Mouse (Mus musculus) erythroblast, embryonic 14.5 days (primary cell): ENCODE results near the gene Asprv1. TPM values are rescaled to one million over a fixed set of nuclear protein-coding genes. Genes with fewer than 3 reads are reported as not detected.
A peak's percentile ranks its signal among the peaks of the same experiment; 100 is the strongest.

Source experiments
- H3K27me3 ChIP-seq: 2 replicates; pipeline ENCODE4 v1.6.1; 2012; ENCODE audit warnings: inconsistent platforms; ENCODE audit not compliant: control insufficient read depth
- H3K36me3 ChIP-seq: 2 replicates; pipeline ENCODE4 v1.6.1; 2012; ENCODE audit warnings: mild to moderate bottlenecking, inconsistent platforms; ENCODE audit not compliant: control insufficient read depth
- H3K4me1 ChIP-seq: 2 replicates; pipeline ENCODE4 v1.6.1; 2012; ENCODE audit warnings: inconsistent platforms; ENCODE audit not compliant: control insufficient read depth
- H3K4me3 ChIP-seq: replicated peaks from 2 replicates; pipeline ENCODE3; 2012; ENCODE audit warnings: moderate library complexity, mild to moderate bottlenecking, inconsistent platforms
- H3K9me3 ChIP-seq: 2 replicates; pipeline ENCODE4 v1.6.1; 2012; ENCODE audit warnings: low read length, inconsistent platforms, mixed read lengths; ENCODE audit not compliant: control insufficient read depth
- GATA1 ChIP-seq: IDR thresholded peaks from 2 replicates; pipeline ENCODE4 v1.6.1; 2012; ENCODE audit warnings: low read length, inconsistent platforms, mixed read lengths
- TAL1 ChIP-seq: IDR thresholded peaks from 3 replicates; pipeline ENCODE4 v1.6.1; 2012; ENCODE audit warnings: low read length, inconsistent platforms, mixed read lengths
- polyA plus RNA-seq: library from polyadenylated mRNA; stranded (reverse); fragments of >175 nt; gene quantifications from 2 replicates; pipeline ENCODE4 v1.2.3, GENCODE M21; 2012

The Asprv1 gene
- polyA plus RNA-seq, 1 experiment: not detected

DNA sequence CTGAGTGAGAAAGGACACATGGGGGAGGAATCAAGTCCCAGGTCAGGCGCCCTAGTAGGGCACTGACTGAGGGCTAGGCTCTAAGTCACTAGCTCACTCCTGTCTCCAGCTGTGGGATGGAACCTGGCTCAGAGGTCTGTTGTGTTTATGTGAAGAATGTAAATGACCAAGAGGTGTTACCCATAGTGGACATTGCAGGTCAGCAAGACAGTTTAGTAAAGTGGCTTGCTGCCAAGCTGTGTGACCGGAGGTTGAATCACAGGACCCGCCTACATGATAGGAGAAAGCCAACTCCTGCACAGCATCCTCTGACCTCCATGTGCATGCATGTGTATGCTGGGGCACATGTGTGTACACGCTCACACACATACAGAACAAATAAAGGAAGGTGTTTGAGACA lies 17.6 kb downstream of the Asprv1 start:
- H3K9me3 ChIP-seq: no peaks in the 10 kb centered on the region
- no peak for TF ChIP-seq GATA1
- no peaks in the 10 kb centered on the region for H3K27me3 ChIP-seq
- peaks cover 72% of the 10 kb centered on the region for H3K36me3 ChIP-seq
- peaks cover 70% of the 10 kb centered on the region for H3K4me1 ChIP-seq
- no peak overlapping the region for H3K4me3 ChIP-seq

DNA sequence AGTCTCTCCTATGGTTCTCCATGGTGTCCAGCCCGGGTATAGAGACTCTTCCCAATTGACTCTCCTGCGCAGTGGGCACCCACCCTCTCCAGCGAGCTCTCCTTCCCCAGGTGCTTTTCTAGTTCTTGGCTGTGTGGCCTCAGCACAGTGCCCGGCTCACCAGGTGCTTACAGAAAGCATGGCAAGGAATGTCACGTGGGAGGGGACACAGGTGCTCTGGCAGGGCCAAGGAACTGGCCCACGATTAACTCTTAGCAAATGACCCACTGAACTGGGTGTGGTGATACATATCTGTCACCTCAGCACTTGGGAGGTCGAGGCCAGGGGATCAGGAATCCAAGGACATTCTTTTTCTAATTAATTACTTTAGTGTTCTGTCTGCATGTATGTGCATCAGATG lies 18.2 kb downstream of the Asprv1 start:
- no peaks in the 10 kb centered on the region; the same call in 1 of the 2 replicates for H3K27me3 ChIP-seq
- H3K9me3 ChIP-seq: no peaks in the 10 kb centered on the region
- H3K4me3 ChIP-seq: no peak overlapping the region
- peaks cover 67% of the 10 kb centered on the region for H3K4me1 ChIP-seq
- TF ChIP-seq GATA1: no peak
- no peak for TF ChIP-seq TAL1
- peaks cover 73% of the 10 kb centered on the region for H3K36me3 ChIP-seq

DNA sequence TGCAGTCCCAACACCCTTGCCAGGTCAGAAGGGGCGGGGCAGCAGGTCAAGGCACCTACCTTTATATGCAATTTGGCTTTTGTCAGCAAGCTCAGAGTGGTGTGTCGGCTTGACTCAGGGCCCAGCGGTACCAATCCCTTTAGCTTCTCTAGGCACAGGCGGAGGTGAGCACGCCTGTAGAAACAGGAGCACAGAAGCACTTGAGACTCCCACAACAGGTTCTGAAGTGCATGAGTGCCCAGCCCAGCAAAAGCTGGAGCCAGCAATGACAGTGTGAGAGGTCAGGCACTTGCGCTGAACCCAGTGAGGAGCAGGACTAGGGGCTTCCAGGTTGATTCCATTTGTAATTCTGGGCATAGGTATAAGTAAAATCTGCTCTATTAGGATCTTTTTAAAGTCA lies 25.1 kb downstream of the Asprv1 start:
- TF ChIP-seq TAL1: no peak
- no peak for TF ChIP-seq GATA1
- peaks cover 97% of the 10 kb centered on the region for H3K36me3 ChIP-seq
- peaks cover 36% of the 10 kb centered on the region for H3K4me1 ChIP-seq
- no peaks in the 10 kb centered on the region; the same call in 1 of the 2 replicates for H3K27me3 ChIP-seq
- no peaks in the 10 kb centered on the region for H3K9me3 ChIP-seq
- no peak overlapping the region for H3K4me3 ChIP-seq

DNA sequence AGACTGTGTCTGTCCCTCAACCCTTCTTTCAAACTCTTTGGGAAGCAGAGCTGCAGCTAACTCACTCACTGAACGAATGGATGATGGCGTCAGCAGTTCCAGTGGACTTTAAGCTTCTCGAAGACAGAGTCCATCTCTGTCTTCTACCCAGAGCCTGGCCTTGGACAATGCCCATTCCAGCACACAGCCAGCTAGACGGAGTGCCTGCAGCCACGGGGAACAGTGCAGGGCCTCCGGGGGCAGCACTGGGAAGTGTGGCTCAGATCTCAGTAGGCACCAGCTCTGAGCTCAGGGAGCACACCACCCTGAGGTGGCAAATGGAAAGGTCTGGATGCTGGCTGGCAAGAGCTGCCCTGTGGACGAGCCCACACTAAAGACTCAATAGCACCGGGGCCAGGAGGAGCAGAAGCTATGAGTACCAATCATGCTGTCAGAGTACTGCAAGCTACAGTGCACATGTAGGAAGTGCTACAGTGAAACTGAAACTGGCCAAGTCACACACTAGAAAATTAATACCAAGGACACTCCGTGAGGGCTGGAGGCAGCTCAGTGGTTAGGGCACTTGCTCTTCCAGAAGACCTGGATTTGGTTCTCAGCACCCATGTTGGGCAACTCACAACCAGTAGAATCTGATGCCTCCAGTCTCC lies 26.4 kb downstream of the Asprv1 start:
- H3K36me3 ChIP-seq: peaks cover 97% of the 10 kb centered on the region
- H3K4me3 ChIP-seq: no peak overlapping the region
- TF ChIP-seq GATA1 (no peak), TAL1 (no peak)

DNA sequence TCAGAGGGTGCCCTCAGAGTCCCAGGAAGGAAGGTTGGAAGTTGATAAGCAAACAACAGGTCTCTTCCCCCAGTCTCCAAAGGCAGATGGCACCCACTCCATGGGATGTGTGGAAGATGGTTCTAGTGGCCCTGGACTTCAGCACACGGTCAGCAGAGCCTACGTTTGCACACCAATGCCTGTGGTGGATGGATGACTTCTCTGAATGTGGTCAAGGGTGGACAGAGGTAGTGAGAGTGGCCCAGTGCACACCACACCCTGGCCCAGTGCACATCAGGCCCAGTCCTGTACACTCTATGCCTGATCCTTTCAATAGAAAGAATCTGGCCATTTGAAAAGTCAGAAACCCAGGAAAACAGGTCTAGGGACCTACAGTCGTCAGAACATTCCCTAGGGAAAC lies 30.5 kb downstream of the Asprv1 start:
- Histone ChIP-seq H3K9me3 (no peaks in the 10 kb centered on the region), H3K36me3 (peaks cover 97% of the 10 kb centered on the region), H3K27me3 (no peaks in the 10 kb centered on the region), H3K4me1 (peaks cover 77% of the 10 kb centered on the region), H3K4me3 (no peak overlapping the region)
- TF ChIP-seq GATA1: no peak
- no peak for TF ChIP-seq TAL1

More for the DNA sequence above, 26.4 kb downstream of the Asprv1 start:
- Histone ChIP-seq H3K27me3 (no peaks in the 10 kb centered on the region; the same call in 1 of the 2 replicates), H3K9me3 (no peaks in the 10 kb centered on the region), H3K4me1 (peaks cover 46% of the 10 kb centered on the region)

- H3K36me3 ChIP-seq: peaks cover 97% of the 10 kb centered on the region
- H3K4me1 ChIP-seq: peaks cover 83% of the 10 kb centered on the region
- TF ChIP-seq GATA1 (peak; percentile 55; the same call in 1 of the 2 replicates), TAL1 (peak; percentile 80)
- no peaks in the 10 kb centered on the region for H3K27me3 ChIP-seq
- H3K9me3 ChIP-seq: no peaks in the 10 kb centered on the region
- peak overlapping the region; percentile 47 for H3K4me3 ChIP-seq
Observed at GRCm38 (mm10) chr6:86660161-86660877, 32.4 kb downstream of the Asprv1 start.

DNA sequence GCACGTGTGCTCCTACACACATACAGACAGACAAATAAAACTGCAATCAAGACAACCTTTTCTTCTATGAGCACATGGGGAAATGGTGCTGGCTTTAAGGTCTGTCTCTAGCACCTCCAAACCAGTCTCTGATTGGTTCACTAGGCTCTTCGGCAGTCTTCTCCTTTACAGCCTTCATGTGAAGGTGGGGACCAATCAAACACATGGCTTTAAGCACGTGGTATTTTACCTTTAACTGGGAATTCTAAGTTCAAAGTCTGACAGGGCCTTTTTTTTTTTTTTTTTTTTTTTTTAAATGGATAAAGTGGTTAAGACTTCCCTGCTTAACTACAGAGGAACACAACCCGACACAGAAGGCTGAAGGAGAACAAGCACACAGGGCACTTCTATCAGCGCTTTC lies 37.1 kb downstream of the Asprv1 start:
- H3K4me1 ChIP-seq: peaks cover 82% of the 10 kb centered on the region
- H3K27me3 ChIP-seq: no peaks in the 10 kb centered on the region
- H3K36me3 ChIP-seq: peaks cover 85% of the 10 kb centered on the region
- H3K9me3 ChIP-seq: no peaks in the 10 kb centered on the region
- peak overlapping the region; percentile 70 for H3K4me3 ChIP-seq
- TF ChIP-seq TAL1 (no peak), GATA1 (no peak)

GRCm38 (mm10) chr6:86665560-86666307 lies 37.8 kb downstream of the Asprv1 start:
- no peaks in the 10 kb centered on the region for H3K9me3 ChIP-seq
- H3K27me3 ChIP-seq: no peaks in the 10 kb centered on the region
- peaks cover 79% of the 10 kb centered on the region for H3K36me3 ChIP-seq
- TF ChIP-seq GATA1 (no peak), TAL1 (no peak)
- H3K4me1 ChIP-seq: peaks cover 82% of the 10 kb centered on the region
- peak overlapping the region; percentile 70 for H3K4me3 ChIP-seq

GRCm38 (mm10) chr6:86667061-86667460 lies 39.1 kb downstream of the Asprv1 start:
- no peaks in the 10 kb centered on the region for H3K27me3 ChIP-seq
- H3K4me3 ChIP-seq: peak overlapping the region; percentile 70
- no peaks in the 10 kb centered on the region for H3K9me3 ChIP-seq
- H3K36me3 ChIP-seq: peaks cover 78% of the 10 kb centered on the region
- peaks cover 70% of the 10 kb centered on the region for H3K4me1 ChIP-seq
- TF ChIP-seq TAL1 (no peak), GATA1 (no peak)
